Mouse (Mus musculus) kidney, postnatal 25 days (tissue): Measurements from ENCODE around the gene 6430548M08Rik.

ENCODE experiments used
- DNase-seq, 2 experiments: peaks; one replicate each; pipeline ENCODE4 v3.0.0; 2021; ENCODE audit warnings: mixed read lengths in 2 of 2

The 6430548M08Rik gene

GRCm38 (mm10) chr8:120184850-120185792 lies 71.2 kb downstream of the 6430548M08Rik start:
- peak; percentile 67 to 71 for DNase-seq

GRCm38 (mm10) chr8:120186454-120186853 lies 72.5 kb downstream of the 6430548M08Rik start:
- peak; percentile 58 to 86 for DNase-seq

- DNase-seq = peak; percentile 78 to 88
Measured at GRCm38 (mm10) chr8:120188510-120188909, 74.6 kb downstream of the 6430548M08Rik start.

GRCm38 (mm10) chr8:120189440-120189839 lies 75.5 kb downstream of the 6430548M08Rik start:
- DNase-seq = peak; percentile 55 to 76

- DNase-seq = no peak
Measured at GRCm38 (mm10) chr8:120190107-120190809, 76.3 kb downstream of the 6430548M08Rik start.

GRCm38 (mm10) chr8:120190810-120191413 lies 77.0 kb downstream of the 6430548M08Rik start:
- peak; percentile 95 to 97 for DNase-seq

- DNase-seq = no peak
Measured at GRCm38 (mm10) chr8:120191633-120192032, 77.7 kb downstream of the 6430548M08Rik start.

GRCm38 (mm10) chr8:120192118-120192517 lies 78.2 kb downstream of the 6430548M08Rik start:
- no peak for DNase-seq

GRCm38 (mm10) chr8:120201351-120201750 lies 87.4 kb downstream of the 6430548M08Rik start:
- DNase-seq = no peak

GRCm38 (mm10) chr8:120202546-120202945 lies 88.6 kb downstream of the 6430548M08Rik start:
- no peak for DNase-seq

GRCm38 (mm10) chr8:120204736-120205360 lies 90.9 kb downstream of the 6430548M08Rik start:
- DNase-seq = peak; percentile 71 to 84

GRCm38 (mm10) chr8:120205916-120206315 lies 92.0 kb downstream of the 6430548M08Rik start:
- no peak for DNase-seq

- DNase-seq = no peak
Measured at GRCm38 (mm10) chr8:120207364-120207763, 93.4 kb downstream of the 6430548M08Rik start.

- DNase-seq = no peak
Measured at GRCm38 (mm10) chr8:120208113-120208512, 94.2 kb downstream of the 6430548M08Rik start.

- no peak for DNase-seq
Measured at GRCm38 (mm10) chr8:120211345-120211744, 97.4 kb downstream of the 6430548M08Rik start.

- DNase-seq = no peak
Measured at GRCm38 (mm10) chr8:120212596-120212995, 98.6 kb downstream of the 6430548M08Rik start.

- DNase-seq = no peak
Measured at GRCm38 (mm10) chr8:120213229-120213628, 99.3 kb downstream of the 6430548M08Rik start.

GRCm38 (mm10) chr8:120213939-120214338 lies 100.0 kb downstream of the 6430548M08Rik start:
- DNase-seq = peak; percentile 15 to 60
